Mouse (Mus musculus) CD4-positive, CD25-positive, alpha-beta regulatory T cell, adult 2 months (primary cell): ENCODE measurements at regions not wholly inside any gene's neighbourhood (a gene's known extent, or its start where the extent isn't known, plus 50 kb on each side); places are given as distances from the start of the nearest gene placed in this dataset.

Experiments used
- DNase-seq: peaks from one replicate; pipeline ENCODE4 v3.0.0-alpha.2; 2012; ENCODE audit warnings: low read depth, low spot score

DNA sequence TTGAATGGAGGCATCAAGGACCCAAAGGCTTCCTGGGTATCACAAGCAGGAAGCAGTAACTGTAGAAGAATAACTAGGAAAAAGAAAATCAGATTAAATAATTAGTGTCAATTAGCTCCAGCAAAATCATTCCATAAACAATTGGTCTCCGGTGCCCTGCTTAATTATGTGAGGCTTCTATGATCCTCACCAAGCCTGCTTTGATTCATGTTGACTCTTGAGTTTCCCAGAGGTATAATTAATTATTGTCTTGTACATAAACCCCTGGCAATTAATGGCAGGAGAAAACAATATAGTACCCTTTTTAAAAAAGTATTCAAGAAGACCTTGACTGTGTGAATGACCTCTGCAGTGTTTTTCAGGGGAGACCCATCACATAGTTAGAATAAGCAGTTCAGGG lies 61.5 kb upstream of the Sp8 start:
- DNase-seq: no peak

DNA sequence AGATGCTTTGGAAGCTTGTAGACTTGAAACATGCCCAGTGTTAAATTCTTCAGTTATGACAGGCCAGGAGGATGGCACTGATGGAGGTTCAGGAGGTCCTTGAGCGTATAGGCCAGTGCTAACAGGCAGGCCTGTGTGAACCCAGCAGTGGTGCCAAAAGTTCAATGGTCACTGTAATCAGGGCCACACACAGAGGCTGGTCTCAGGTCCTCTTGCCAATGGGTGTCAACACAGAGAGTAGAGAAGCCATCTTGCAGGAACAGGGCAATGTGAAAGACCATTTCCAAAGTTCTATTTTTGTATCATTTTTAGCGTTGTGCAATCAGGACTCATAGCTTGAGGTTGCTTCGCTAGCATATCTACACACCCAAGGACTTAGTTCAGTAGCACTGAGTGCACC lies 64.2 kb upstream of the Sp8 start:
- DNase-seq: no peak

GRCm38 (mm10) chr12:118775463-118776064 lies 70.6 kb upstream of the Sp8 start:
- DNase-seq: no peak

DNA sequence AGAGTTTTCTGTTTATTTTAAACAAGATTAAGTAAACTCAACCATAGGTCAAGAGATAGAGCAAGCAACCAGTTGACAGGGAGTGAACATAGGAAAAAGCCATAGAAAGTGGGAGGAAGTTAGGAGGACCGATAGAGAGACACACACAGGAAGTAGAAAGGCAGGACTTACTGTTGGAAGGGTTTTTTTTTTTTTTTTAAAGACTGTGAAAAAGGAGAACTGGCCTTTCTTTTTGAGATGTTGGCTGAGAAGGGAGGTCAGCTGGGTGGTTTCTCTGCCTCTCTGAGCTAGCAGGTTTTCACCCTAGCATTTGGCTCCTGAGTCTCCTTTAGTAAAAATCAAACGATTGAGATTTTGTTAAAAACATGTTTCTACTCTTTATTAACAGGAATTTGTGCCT lies 73.3 kb upstream of the Sp8 start:
- DNase-seq: no peak

DNA sequence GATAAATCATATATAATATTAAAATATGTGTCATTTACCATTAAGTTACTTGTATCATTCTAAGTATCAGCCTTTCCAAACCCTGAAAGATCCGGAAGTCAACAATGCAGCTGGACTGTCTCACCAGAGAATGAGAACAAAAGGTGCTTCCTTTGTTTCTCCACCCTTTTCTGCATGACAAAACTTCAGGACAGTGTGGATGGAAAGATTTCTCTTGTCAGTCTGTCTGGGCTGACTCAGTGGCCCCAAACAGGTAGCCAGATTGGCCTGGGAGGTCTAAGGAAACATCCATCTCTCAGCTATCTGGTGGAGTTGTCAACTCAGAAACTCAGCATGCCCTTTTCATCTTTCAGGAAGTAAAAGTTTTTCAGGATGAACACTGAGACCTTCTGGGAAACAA lies 79.7 kb upstream of the Sp8 start:
- no peak for DNase-seq

DNA sequence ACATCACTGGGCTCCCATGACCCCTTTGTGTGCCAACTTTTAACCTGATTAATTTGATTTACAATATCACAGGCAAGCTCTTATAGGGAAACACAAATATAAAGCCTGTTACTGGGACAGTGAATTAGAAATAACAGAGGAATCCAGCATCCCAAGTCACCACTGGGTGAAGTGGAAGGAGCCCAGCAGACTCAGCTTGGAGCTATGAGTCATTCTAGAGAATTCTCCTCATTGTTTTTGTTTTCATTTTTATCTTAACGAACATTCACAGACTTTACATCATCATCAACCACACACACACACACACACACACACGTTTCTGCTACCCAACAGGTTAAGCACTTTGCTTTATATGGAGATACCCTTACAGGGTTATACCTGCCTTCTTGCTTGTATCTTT lies 92.1 kb upstream of the Sp8 start:
- no peak for DNase-seq

GRCm38 (mm10) chr12:118739103-118739502 lies 107.0 kb upstream of the Sp8 start:
- no peak for DNase-seq

GRCm38 (mm10) chr12:118725891-118726290 lies 120.2 kb upstream of the Sp8 start:
- no peak for DNase-seq

DNA sequence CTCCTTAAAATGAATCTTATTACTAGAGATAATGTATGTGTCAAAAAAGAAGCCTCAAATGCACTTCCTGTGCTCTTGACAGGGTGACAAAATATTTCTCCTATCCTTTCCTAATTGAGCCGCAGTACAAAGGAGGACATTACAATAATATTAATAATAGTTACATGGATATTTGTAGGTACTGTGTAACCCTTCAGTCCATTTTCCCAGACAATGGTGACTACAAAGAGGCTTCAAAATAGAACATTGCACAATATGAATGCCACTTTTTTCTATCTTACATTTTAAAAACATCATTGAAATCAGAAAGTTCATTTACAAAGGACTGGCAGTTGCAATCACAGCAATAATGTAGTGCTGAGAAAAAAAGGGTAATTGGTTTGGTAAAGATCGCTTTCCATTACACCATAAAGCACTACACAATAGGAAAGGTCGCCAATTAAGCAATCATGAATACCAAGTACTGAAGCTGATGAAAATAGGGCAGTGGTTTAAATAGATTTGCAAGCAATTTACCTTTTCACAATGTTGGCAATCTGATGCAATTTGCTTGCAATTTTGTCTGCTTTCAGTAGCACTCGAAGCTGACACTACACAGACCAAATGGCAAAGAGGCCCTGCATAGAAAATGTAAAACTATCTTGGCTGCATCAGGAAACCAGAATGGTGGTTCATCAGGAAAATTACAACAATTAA lies 126.1 kb upstream of the Sp8 start:
- no peak for DNase-seq

DNA sequence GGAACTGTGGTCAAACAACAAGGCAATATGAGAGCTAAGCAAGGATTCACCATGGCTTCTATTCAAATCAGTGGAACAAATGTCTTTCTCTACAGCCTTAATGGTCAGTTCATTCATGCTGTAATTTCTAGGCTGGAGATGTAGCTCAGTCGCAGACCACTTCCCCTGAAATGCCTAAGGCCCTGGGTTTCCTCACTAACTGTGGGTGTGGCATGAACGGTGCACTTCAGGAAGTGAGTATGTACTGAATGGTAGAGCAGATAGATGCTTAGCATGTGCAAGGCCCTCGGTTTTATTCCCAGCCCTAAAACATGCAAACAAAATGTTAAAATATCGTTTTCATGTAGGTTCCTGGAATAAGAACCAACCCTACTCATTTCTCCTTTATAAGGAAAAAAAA lies 129.3 kb upstream of the Sp8 start:
- DNase-seq: no peak

- no peak for DNase-seq
These were observed 139.5 kb upstream of the Sp8 start for GRCm38 (mm10) chr12:118706626-118707025.

DNA sequence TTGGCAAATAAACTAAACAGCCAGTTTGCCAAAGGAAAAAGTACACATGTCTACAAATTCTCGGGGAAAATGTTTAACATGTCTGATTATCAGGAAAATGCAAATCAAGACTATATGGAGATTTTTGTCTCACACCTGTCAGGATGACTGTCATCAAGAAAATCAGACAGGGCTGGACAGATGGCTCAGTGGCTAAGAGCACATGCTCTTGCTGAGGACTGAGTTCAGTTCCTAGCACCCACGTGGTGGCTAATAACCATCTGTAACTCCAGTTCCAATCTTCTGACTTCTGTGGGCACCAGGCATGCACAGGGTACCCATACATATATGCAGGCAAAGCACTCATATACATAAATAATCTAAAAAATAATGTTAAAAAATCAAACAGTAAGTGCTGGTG lies 141.3 kb upstream of the Sp8 start:
- DNase-seq: no peak

- DNase-seq: no peak
These were observed 142.4 kb upstream of the Sp8 start for GRCm38 (mm10) chr12:118703730-118704129.

DNA sequence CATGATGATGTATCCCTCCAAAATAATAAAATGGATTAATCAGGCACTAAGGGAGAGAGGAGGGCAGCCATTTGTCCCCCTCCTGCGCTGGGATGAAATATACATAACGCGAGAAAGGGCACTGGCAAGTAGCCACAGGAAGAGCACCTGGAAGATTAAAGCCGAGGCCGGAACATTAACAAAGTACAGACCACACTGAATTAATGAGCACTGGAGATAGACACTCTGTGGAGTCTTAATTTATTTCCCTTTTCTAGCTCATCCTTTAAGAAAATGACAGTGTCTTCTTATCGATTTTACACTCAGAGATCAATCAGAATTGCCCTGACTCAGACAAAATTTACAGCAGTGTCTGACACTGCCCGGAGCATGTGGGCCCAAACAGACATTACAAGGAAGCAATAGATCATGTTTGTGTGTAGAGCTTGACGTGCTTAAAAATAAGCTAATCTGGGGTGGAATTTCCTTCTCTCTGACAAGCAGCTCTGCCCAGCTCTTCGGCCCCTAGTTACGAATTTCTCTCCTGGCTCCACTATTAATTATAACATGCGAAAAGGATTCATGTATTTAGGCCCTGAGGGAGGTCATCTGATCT lies 143.0 kb upstream of the Sp8 start:
- no peak for DNase-seq

- no peak for DNase-seq
These were observed 144.3 kb upstream of the Sp8 start for GRCm38 (mm10) chr12:118701838-118702237.

DNA sequence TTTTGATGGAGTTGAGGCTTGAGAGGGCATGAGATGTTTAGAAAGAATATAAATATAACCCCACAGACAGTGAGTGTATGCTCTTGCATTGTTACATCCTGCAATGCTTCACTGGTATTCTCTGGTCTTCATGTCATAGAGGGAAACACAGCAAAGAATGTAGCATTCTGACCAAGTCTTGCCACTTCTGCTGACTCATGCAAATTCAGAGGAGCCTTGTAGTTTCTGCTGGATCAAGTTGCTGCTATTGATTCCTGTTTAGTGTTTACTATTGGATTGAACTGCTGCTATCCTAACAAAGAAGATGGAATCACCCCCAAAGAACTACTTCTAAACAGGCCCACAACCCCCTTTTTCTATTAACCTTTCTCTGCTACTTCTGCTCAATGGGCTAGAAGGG lies 148.0 kb upstream of the Sp8 start:
- DNase-seq: no peak

GRCm38 (mm10) chr12:118694701-118695100 lies 151.4 kb upstream of the Sp8 start:
- DNase-seq: no peak

- no peak for DNase-seq
These were observed 163.2 kb upstream of the Sp8 start for GRCm38 (mm10) chr12:118682902-118683301.

- no peak for DNase-seq
These were observed 168.1 kb upstream of the Sp8 start for GRCm38 (mm10) chr12:118677989-118678388.

- DNase-seq: no peak
These were observed 184.6 kb upstream of the Sp8 start for GRCm38 (mm10) chr12:118661575-118661974.

GRCm38 (mm10) chr12:118661214-118661486 lies 185.0 kb upstream of the Sp8 start:
- DNase-seq: no peak

DNA sequence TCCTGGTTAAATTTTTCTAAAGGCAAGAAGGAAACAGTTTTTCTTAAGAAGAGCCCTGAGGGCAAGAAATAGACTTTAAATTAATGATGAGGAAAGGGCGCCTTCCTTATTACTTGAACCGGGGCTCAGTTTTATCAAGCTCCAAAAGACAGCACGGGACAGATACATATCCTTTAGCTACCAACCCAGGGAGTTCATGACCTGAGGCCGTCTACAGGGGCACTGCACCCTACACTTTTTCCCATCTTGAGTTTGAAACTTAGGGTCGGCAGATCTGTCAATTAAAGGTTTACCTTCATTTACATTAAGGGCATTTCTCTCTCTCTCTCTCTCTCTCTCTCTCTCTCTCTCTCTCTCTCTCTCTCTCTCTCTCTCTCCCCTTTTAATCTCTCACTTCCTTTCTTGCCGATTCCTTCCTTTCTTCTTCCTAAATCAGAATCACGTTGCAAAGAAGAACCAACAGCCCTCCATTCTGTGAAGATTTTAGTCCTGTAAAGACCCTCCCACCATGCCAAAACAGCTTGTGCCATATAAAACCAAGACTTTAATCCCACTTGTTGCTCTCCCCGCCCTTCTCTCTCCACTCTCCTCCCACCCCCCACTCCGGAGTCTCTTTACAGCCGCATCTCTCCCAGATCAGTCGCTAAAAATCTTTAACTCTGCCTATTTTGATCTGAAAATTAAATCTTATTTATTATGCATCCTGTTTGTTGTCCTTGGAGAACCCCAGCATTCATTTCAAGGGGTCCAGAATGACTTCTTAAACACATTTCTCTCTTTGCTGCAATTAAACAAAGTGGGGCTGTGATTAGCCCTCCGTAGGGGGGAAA lies 185.5 kb upstream of the Sp8 start:
- no peak for DNase-seq
